Mouse (Mus musculus) testis, adult 2 months (tissue): Measurements from ENCODE around the gene Grin2c. TPM values are rescaled to one million over a fixed set of nuclear protein-coding genes. Genes with fewer than 3 reads are reported as not detected.

Experiments
- H3K27ac ChIP-seq: fragments of 200-500 bp; 2 replicates; pipeline ENCODE4 v1.5.1; 2012; ENCODE audit warnings: low read depth, low read length; ENCODE audit not compliant: control insufficient read depth, insufficient read depth
- H3K27me3 ChIP-seq: fragments of 200-500 bp; 2 replicates; pipeline ENCODE4 v1.6.1; 2012; ENCODE audit warnings: mild to moderate bottlenecking, low read length, moderate library complexity; ENCODE audit not compliant: control insufficient read depth, insufficient read depth
- H3K36me3 ChIP-seq: fragments of 200-500 bp; 2 replicates; pipeline ENCODE4 v1.6.1; 2012; ENCODE audit warnings: mild to moderate bottlenecking, low read length; ENCODE audit not compliant: control insufficient read depth, insufficient read depth
- H3K4me1 ChIP-seq: fragments of 200-500 bp; 2 replicates; pipeline ENCODE4 v1.6.1; 2012; ENCODE audit warnings: low read length; ENCODE audit not compliant: control insufficient read depth, insufficient read depth
- H3K4me3 ChIP-seq: fragments of 200-500 bp; 2 replicates; pipeline ENCODE4 v1.5.1; 2012; ENCODE audit warnings: low read depth, mild to moderate bottlenecking, low read length, moderate library complexity, mixed read lengths; ENCODE audit not compliant: control insufficient read depth
- CTCF ChIP-seq: fragments of 200-500 bp; IDR thresholded peaks from 2 replicates; pipeline ENCODE4 v1.5.1; 2012; ENCODE audit warnings: low read depth, mild to moderate bottlenecking, inconsistent platforms, low read length, moderate library complexity; ENCODE audit not compliant: control insufficient read depth, insufficient read depth, insufficient replicate concordance
- POLR2A ChIP-seq: fragments of 200-500 bp; IDR thresholded peaks from 2 replicates; pipeline ENCODE4 v1.6.1; 2012; ENCODE audit warnings: low read depth, mild to moderate bottlenecking, inconsistent platforms, low read length, moderate library complexity; ENCODE audit not compliant: control insufficient read depth
- polyA plus RNA-seq: library from polyadenylated mRNA; depleted of rRNA; stranded (reverse); fragments of >200 nt; gene quantifications from 2 replicates; pipeline ENCODE4 v1.2.3, GENCODE M21; 2012

Grin2c gene
- polyA plus RNA-seq, 1 experiment, result 1.5 TPM

DNA sequence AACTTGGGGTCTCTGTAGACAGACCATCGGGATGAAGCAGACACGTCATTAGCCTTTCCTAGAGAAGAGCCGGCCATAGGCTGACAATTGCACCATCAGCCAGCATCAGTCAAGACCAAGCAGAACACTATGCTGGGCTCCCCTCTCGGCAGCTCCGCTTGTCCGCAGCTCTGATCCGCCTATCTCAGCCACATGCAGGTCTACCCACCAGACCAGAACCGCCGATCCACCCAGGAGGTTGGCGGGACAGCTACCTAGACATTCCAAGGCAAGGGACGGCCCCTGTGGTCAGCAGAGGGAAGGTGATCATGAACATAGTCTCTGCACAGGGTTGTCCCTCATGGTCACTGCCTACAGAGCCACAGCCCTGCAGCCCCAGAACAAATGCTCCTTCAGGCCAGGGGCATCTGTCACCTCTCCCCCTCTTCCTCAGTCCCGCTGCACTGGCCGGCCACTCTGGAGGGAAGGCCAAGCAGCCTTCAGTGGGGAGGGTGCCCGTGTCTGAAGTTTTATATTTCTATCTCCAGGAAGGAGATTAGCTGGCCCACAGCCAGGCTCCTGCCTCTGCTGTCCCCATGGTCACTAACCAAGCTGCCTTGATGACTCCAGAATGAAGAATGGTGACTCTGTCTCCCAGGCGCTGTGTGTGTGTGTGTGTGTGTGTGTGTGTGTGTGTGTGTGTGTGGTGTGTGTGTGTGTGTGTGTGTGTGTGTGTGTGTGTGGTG lies 32.6 kb downstream of the Grin2c start:
- Histone ChIP-seq H3K4me3 (no peak overlapping the region), H3K27me3 (no peaks in the 10 kb centered on the region), H3K4me1 (no peaks in the 10 kb centered on the region), H3K27ac (no peak overlapping the region), H3K36me3 (no peaks in the 10 kb centered on the region)
- no peak for TF ChIP-seq POLR2A
- no peak for TF ChIP-seq CTCF

DNA sequence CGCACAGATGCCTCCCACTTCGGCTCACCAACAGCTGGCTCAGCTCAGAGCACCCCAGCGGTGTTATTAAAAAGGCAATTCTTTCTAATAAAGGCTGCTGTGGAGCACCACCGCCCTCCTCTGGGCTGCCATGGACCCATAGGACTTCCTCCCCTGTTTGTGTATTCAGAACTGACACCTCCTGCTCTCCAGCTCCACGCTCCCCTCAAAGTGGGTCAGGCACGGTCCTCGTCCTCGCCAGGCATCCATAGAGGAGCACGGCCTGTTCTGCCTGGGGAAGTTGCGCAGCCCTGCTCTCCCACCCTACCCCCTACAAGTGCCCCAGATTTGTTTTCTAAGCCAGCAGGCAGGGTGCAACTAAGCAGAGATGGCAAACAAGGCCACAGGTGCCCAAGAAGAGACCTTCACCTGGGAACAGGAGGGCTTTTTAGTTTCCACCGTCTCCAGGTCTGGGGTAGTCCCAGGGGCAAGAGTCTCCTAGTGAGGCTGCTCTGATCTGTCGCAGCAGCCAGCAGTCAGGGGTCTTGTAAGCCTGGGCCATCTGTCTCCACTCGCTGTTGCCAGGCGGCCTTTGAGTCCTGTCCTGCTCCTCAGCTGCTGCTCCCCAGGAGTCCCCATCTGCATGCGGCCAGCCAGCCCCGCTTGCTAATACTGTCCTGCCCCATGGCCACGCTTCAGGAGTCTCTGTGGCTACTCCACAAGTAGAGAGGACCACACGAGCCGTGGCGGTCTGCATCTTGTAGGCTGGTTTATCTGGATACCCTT lies 33.3 kb downstream of the Grin2c start:
- H3K4me1 ChIP-seq, result no peaks in the 10 kb centered on the region
- no peaks in the 10 kb centered on the region for H3K36me3 ChIP-seq
- H3K27ac ChIP-seq, result no peak overlapping the region
- TF ChIP-seq CTCF (no peak), POLR2A (no peak)
- no peak overlapping the region for H3K4me3 ChIP-seq
- no peaks in the 10 kb centered on the region for H3K27me3 ChIP-seq

DNA sequence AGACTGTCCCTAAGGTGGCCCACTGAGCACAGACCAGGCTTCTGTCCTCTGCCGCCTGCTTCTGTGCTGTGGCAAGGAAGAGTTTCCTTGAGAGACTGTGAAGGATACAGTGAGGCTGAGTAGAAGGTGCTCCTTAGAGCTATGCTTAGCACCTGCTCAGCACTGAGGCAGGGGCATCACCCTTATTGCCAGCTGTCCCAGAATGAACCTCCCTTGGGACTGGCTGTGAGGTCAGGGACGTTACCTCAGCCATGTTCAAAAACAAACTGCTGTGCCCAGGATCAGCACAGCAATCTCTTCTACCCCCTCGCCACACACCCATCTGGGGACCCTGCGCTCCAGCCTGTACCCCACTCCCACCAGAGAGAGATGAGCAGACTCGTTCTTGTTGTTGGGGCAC lies 34.2 kb downstream of the Grin2c start:
- no peaks in the 10 kb centered on the region for H3K36me3 ChIP-seq
- H3K4me1 ChIP-seq, result no peaks in the 10 kb centered on the region
- no peaks in the 10 kb centered on the region for H3K27me3 ChIP-seq

DNA sequence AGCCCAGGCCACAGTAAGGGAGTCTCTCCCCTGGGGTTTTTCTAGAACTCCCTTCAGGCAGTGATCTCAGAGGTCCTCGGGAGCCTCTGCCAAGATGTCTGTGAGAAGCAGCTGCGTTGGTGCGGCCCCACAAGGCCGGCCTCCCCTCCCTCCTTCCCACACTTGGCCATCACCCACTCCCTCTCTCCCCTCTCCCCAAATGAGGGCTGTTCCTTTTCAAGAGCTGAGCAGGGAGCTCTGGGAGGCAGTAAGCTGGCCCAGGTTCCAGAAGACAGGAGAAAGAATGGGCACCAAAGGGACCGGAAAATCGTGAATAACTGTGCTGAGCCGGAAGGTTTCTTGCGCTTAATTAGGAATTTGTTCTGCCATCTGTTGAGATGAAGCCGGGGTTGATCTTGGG lies 35.1 kb downstream of the Grin2c start:
- H3K27me3 ChIP-seq, result no peaks in the 10 kb centered on the region
- no peak overlapping the region for H3K27ac ChIP-seq
- no peaks in the 10 kb centered on the region for H3K4me1 ChIP-seq

More for the DNA sequence above, 34.2 kb downstream of the Grin2c start:
- TF ChIP-seq POLR2A, result no peak
- TF ChIP-seq CTCF, result no peak
- H3K27ac ChIP-seq, result no peak overlapping the region
- no peak overlapping the region for H3K4me3 ChIP-seq

DNA sequence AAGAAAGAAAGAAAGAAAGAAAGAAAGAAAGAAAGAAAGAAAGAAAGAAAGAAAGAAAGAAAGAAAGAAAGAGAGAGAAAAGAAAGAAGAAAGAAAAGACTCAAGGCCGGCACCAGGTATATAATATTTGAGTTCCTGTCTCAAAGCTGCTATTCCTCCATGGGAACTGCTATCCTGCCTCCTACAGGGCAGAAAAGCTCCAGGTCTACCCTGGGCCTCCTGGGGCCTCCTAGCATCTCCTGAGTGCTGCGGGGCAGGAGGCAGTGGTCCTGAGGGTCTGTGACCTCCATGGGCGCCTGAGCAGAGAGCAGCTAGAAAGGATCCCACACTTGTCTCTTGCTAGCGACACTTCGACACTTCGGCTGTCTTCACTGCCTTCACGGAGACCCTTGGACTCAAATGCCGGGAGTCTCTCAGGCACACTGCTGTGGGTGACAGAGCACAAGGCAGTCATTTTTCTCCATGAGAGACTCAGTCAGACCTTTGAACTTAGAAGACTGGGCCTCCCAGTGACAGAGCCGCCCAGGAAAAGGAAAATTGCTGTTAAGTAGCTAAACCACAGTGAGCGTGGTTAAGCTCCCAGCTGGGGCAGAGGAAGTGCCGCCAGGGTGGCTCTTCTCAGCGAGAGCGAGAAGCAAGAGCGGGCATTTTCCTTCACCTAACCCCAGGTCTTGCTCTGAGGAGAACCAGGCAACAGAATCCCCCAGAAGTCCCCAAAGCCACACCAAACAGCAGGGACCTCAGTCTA lies 35.7 kb downstream of the Grin2c start:
- no peaks in the 10 kb centered on the region for H3K36me3 ChIP-seq
- H3K4me3 ChIP-seq, result no peak overlapping the region
- no peak for TF ChIP-seq CTCF
- no peak for TF ChIP-seq POLR2A
- no peak overlapping the region for H3K27ac ChIP-seq
- no peaks in the 10 kb centered on the region for H3K4me1 ChIP-seq
- H3K27me3 ChIP-seq, result no peaks in the 10 kb centered on the region

More for the DNA sequence above, 35.1 kb downstream of the Grin2c start:
- Histone ChIP-seq H3K4me3 (no peak overlapping the region), H3K36me3 (no peaks in the 10 kb centered on the region)
- TF ChIP-seq CTCF (no peak), POLR2A (no peak)

DNA sequence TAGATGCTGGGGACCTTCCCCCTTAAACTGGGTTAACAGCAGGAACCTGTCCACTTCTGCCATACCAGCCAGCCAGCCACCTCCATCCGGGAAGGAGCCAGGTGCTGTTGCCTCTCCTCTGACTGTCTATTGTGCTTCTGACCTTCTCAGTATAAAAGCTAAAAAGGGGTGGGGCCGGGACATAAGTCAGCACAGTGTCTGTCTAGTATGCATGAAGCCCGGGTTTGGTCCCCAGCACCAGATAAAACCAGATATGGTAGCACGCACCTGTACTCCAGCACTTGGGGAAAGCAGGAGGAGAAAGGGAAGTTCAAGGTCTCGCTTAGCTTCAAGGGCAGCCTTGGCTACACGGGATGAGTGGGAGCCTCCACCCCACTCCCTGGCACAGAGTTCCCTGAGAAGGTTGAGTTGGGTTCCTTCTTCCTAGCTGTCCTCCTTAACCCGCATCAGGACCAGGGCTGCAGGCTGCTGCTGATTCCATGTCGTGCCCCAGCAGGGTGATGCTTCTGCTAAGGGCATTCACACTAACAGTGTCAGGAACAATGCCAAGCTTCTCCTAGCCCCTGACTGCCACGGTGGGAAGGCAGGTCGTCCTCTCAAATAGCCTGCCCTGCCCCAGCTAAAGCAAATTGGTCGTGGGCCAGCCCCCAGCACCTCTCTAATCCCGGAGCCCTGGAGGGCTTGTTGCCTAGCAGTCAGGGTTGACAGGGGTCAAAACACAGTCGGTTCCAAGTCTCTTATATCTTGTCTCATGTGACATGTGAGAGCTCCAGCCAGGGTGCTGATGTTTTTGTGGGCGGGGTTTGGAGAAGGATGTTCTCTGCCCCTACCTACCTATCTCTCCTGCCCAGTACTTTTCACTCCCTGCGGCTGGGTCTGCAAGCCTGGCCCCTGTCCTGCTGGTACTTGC lies 37.8 kb downstream of the Grin2c start:
- no peaks in the 10 kb centered on the region for H3K4me1 ChIP-seq
- H3K27me3 ChIP-seq, result no peaks in the 10 kb centered on the region
- H3K27ac ChIP-seq, result no peak overlapping the region

More for the DNA sequence above, 37.8 kb downstream of the Grin2c start:
- no peak overlapping the region for H3K4me3 ChIP-seq
- no peaks in the 10 kb centered on the region for H3K36me3 ChIP-seq
- TF ChIP-seq POLR2A, result no peak
- no peak for TF ChIP-seq CTCF
